Mouse (Mus musculus) embryonic facial prominence, embryonic 15.5 days (tissue): ENCODE measurements around the gene Plekhn1. TPM values are rescaled to one million over a fixed set of nuclear protein-coding genes. Genes with fewer than 3 reads are reported as not detected.

Experiments
- ATAC-seq: fragments of 200-750 bp; cut with Nextera tagmentation; 2 replicates; pipeline ENCODE4 v1.8.0; 2017; ENCODE audit warnings: low read depth, moderate TSS enrichment; ENCODE audit not compliant: insufficient number of reproducible peaks, low FRiP score, low TSS enrichment
- H3K27ac ChIP-seq: fragments of 300-500 bp; sonication (generic); replicated peaks from 2 replicates; pipeline ENCODE4 v1.5.1; 2015; ENCODE audit warnings: mild to moderate bottlenecking, inconsistent platforms
- H3K27me3 ChIP-seq: fragments of 300-500 bp; sonication (generic); 2 replicates; pipeline ENCODE4 v1.6.1; 2015; ENCODE audit warnings: inconsistent platforms
- H3K36me3 ChIP-seq: fragments of 300-500 bp; sonication (generic); 2 replicates; pipeline ENCODE4 v1.6.1; 2015; ENCODE audit warnings: mild to moderate bottlenecking, inconsistent platforms
- H3K4me1 ChIP-seq: fragments of 300-500 bp; sonication (generic); 2 replicates; pipeline ENCODE4 v1.6.1; 2015; ENCODE audit warnings: inconsistent platforms
- H3K4me2 ChIP-seq: fragments of 300-500 bp; sonication (generic); replicated peaks from 2 replicates; pipeline ENCODE4 v1.6.1; 2015; ENCODE audit warnings: mild to moderate bottlenecking, inconsistent platforms
- H3K4me3 ChIP-seq: fragments of 300-500 bp; sonication (generic); replicated peaks from 2 replicates; pipeline ENCODE4 v1.5.1; 2015; ENCODE audit warnings: mild to moderate bottlenecking, inconsistent platforms
- H3K9ac ChIP-seq: fragments of 300-500 bp; sonication (generic); 2 replicates; pipeline ENCODE4 v1.6.1; 2015; ENCODE audit warnings: inconsistent platforms
- H3K9me3 ChIP-seq: fragments of 300-500 bp; sonication (generic); replicated peaks from 2 replicates; pipeline ENCODE4 v1.6.1; 2016; ENCODE audit warnings: inconsistent platforms
- WGBS: fragments of 180-500 bp; shearing (Covaris S2); methylation state at CpG from one replicate; pipeline ENCODE4 v1.1.7; 2015; 5-methylcytosine and 5-hydroxymethylcytosine counted together
- polyA plus RNA-seq: library from polyadenylated mRNA; unstranded; fragments of >200 nt; fragmentation: Nextera tagmentation; extraction: Ambion mirVana; gene quantifications from 2 replicates; pipeline ENCODE4 v1.2.1, GENCODE M21; 2015

The Plekhn1 gene
- polyA plus RNA-seq, 1 experiment from 2014 or later: 44.1 TPM

GRCm38 (mm10) chr4:156194346-156194745 lies 40.3 kb downstream of the Plekhn1 start:
- Histone ChIP-seq H3K9ac (no peak overlapping the region), H3K27me3 (no peaks in the 10 kb centered on the region), H3K9me3 (no peaks in the 10 kb centered on the region), H3K4me2 (0 out of 2 replicates have a peak overlapping the region, but pooled peaks have one; percentile 8), H3K4me1 (peaks cover 64% of the 10 kb centered on the region), H3K36me3 (peaks cover 23% of the 10 kb centered on the region), H3K4me3 (0 out of 2 replicates have a peak overlapping the region, but pooled peaks have one; percentile 93), H3K27ac (no peak overlapping the region)
- no peak for ATAC-seq
- 48% methylated on average over 6 of the region's 6 CpGs for WGBS

- Histone ChIP-seq H3K9ac (no peak overlapping the region), H3K27me3 (no peaks in the 10 kb centered on the region), H3K4me1 (peaks cover 69% of the 10 kb centered on the region), H3K4me3 (no peak overlapping the region), H3K9me3 (no peaks in the 10 kb centered on the region), H3K4me2 (peak overlapping the region; percentile 8; the same call in 1 of the 2 replicates), H3K27ac (peak overlapping the region; percentile 75; the same call in 1 of the 2 replicates), H3K36me3 (peaks cover 23% of the 10 kb centered on the region)
- WGBS: 60% methylated on average over 5 of the region's 5 CpGs
- no peak for ATAC-seq
These were observed 40.8 kb downstream of the Plekhn1 start for GRCm38 (mm10) chr4:156193906-156194305.

DNA sequence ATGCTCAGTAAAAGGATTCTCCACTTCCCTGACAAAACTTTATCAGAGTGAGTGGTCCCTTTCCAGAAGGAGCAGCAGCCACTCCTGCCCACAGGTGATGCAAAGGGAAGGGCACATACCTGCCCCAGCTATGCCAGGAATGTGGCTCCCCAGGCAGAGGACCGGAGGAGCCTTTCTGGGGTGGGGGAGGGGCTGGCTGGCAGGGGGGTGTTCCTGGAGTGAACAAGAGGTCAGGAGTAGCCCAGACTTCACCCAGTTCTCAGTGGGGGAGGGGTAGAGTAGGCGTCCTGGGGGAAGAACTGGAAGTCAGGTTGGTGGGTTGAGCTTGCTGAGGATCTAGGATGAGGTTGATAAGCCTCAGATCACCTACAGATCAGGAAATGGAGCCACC lies 41.5 kb downstream of the Plekhn1 start:
- WGBS: 21% methylated on average over 2 of the region's 2 CpGs
- peak overlapping the region; percentile 75 for H3K27ac ChIP-seq
- H3K9me3 ChIP-seq: no peaks in the 10 kb centered on the region
- no peaks in the 10 kb centered on the region for H3K27me3 ChIP-seq
- H3K36me3 ChIP-seq: peaks cover 23% of the 10 kb centered on the region
- no peak overlapping the region for H3K4me3 ChIP-seq
- H3K9ac ChIP-seq: no peak overlapping the region
- peaks cover 76% of the 10 kb centered on the region for H3K4me1 ChIP-seq
- peak overlapping the region; percentile 8 for H3K4me2 ChIP-seq
- no peak for ATAC-seq

DNA sequence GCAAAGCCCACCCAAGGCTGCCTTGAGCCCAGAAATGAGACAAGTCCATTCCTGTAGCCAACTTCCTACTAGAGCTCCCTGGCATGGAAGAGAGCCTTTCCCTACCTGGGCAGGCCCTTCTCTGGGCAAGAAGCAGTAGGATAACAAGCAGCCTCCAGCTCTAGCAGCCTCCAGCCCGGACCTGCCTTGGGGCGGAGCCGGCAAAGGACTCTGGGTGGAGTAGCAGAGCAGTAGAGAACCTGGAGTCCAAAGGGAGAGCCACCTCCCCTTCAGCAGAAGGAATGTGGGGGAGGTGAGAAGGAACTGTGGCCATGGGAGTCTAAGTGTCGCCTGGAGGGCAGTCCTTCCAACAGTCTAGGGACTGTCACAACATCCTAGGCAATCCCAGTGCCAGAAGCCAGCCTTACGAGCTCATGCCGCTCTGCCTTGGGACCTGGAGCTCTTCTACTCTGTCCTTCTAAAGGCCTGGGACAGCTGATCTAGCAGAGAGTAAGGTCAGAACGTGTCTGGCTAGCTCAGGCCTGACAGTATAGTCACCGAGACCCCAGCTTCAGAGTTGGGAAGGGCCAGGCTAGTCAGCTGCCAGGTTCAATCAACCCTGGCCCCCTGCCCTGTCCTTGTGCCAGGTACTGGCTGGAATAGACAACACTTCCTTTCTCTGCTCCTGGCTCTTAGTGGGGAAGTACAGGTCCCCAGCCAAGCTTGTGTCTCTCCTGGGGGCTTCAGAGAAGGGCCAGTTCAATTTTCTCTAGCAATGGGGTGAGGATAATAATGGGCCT lies 42.0 kb downstream of the Plekhn1 start:
- 38% methylated on average over 8 of the region's 8 CpGs for WGBS

DNA sequence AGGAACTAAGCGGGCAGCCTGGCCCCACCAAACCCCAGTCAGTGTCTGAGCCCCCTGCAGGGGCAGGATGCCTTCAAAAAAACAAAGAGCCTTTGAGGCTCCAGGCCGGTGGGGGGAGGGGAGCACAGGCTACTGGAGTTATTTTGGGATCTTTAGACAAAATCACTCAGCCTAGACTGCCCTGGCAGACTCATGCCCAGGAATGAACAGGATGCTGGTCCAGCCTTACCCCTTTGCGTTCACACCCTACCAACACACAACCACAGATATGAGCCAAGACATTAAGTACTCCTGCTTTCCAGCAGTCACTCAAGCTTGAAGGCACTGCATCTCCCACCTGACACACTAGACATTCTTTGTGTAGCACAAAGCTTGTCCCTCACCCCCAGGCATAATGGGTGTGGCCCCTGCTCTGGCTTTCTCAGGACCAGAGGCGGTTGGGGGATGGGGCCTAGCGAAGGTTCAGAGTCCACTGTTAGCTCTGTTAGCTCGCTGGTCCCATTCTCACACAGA lies 45.8 kb downstream of the Plekhn1 start:
- no peak overlapping the region for H3K4me2 ChIP-seq
- no peaks in the 10 kb centered on the region for H3K9me3 ChIP-seq
- H3K9ac ChIP-seq: no peak overlapping the region
- H3K4me3 ChIP-seq: no peak overlapping the region
- no peaks in the 10 kb centered on the region for H3K27me3 ChIP-seq
- peaks cover 27% of the 10 kb centered on the region for H3K36me3 ChIP-seq
- peaks cover 81% of the 10 kb centered on the region for H3K4me1 ChIP-seq
- 0 out of 2 replicates have a peak overlapping the region, but pooled peaks have one; percentile 8 for H3K27ac ChIP-seq
- WGBS: 23% methylated on average over 6 of the region's 6 CpGs
- ATAC-seq: peak; percentile 13; the same call in 1 of the 2 replicates

More for the DNA sequence above, 42.0 kb downstream of the Plekhn1 start:
- Histone ChIP-seq H3K9ac (no peak overlapping the region), H3K4me3 (no peak overlapping the region), H3K9me3 (no peaks in the 10 kb centered on the region), H3K27ac (peak overlapping the region; percentile 75), H3K4me1 (peaks cover 78% of the 10 kb centered on the region), H3K27me3 (no peaks in the 10 kb centered on the region), H3K4me2 (peak overlapping the region; percentile 8; the same call in 1 of the 2 replicates), H3K36me3 (peaks cover 23% of the 10 kb centered on the region)
- no peak for ATAC-seq

DNA sequence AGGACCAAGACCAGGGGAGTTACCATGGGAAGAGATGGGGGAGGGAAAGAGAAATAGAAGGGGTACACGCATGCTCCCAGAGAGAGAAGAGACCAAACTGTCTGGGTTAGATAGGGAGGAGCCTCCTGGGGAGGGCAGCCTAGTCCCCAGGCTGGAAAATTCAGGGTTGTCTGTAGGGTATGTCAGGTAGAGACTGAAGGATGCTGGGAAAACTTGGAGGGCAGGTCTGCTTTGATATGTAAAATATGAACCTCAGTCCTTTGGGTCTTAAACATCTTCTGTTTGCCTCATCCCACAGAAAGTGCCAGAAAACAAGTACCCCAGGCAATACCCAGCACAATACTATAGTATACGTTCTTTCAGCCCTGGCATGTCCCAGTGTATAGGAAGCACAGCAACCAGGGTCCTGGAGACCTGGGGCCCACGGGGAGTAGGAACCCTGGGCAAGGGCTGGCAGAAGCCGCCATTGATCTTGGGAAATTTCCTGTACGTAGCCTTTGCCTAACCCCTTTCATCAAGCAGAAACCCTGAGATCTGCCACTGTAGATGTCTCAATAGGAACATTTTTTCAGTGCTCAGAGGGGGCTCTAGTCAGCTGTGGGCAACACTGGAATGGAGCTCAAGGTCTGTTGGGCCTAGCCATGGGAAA lies 46.4 kb downstream of the Plekhn1 start:
- H3K4me2 ChIP-seq: no peak overlapping the region
- no peak overlapping the region for H3K4me3 ChIP-seq
- no peaks in the 10 kb centered on the region for H3K27me3 ChIP-seq
- no peak overlapping the region for H3K9ac ChIP-seq
- H3K4me1 ChIP-seq: peaks cover 75% of the 10 kb centered on the region
- 0 out of 2 replicates have a peak overlapping the region, but pooled peaks have one; percentile 8 for H3K27ac ChIP-seq
- peaks cover 27% of the 10 kb centered on the region for H3K36me3 ChIP-seq
- ATAC-seq: no peak
- 46% methylated on average over 5 of the region's 5 CpGs for WGBS
- no peaks in the 10 kb centered on the region for H3K9me3 ChIP-seq

DNA sequence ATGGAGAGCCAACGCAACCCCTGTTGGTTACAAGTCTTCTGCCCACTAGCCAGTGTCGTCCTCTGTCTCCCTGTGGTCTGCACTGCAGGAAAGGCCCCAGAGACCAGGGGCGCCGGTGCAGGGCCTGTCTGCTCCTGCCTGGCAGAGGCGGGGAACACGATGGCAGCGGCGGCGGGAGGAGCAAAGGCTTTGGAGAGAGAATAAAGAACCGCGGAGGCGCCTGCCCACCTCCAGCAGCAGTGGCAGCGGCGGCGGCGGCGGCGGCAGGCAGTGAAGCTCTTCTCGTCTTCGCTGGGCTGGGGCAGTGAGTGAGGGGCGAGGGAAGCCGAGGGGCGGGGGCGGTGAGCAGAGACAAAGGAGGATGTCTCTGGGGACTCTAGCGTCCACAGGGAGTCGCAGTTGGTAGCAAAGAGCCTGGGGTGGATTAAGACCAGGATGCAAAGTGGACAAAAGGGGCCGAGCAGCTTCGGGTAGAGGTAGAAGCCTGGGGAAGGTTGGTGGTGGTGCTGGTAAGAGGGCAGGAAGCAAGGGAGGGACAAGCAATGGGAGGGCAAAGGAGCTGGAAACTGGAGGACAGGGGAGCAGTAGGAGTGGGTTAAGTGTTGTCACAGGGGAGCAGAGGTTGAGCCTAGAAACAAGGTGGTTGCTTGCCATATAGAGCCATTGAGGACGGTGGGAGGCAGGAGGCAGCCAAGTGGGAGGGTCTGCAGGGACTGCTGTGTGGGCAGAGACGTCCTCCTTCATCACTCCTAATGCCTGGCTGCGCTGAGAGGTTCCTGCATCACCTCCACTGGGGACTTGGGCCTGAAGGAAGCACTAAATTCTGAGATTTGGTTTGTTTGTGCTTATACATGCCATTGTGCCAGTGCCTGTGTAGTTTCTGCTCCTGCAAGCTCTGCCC lies 48.5 kb downstream of the Plekhn1 start:
- ATAC-seq: 0 out of 2 replicates have a peak, but pooled peaks have one; percentile 8
- WGBS: 8% methylated on average over 31 of the region's 31 CpGs

DNA sequence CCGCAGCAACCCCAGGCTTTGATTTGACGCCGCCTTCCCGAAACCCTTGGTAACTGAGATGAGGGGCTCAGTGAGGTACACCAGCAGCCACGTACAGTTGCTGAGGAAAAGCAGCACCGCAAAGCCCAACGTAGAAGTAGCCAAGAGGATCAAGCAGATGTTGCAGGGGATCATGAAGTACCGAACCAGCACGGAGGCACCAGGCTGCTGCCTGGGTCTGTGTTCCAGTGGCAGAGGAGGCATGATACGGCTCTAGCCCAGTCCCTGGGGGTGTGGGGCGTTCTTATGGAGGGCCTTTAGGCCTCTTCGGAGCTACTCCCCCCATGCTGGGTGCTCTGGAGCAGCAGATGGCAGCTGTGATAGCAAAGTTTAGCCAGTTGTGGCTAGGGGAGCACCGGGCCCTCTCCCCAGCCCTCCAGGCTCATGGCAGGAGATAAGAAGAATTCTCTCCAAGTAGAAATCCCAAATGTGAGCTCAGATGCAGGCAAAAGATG lies 49.2 kb downstream of the Plekhn1 start:
- H3K36me3 ChIP-seq: peaks cover 16% of the 10 kb centered on the region
- H3K4me3 ChIP-seq: peak overlapping the region; percentile 39
- no peaks in the 10 kb centered on the region for H3K27me3 ChIP-seq
- H3K4me1 ChIP-seq: peaks cover 57% of the 10 kb centered on the region
- peak overlapping the region; percentile 67 for H3K27ac ChIP-seq
- H3K4me2 ChIP-seq: peak overlapping the region; percentile 58
- H3K9me3 ChIP-seq: no peaks in the 10 kb centered on the region
- ATAC-seq: no peak
- 65% methylated on average over 13 of the region's 13 CpGs for WGBS
- H3K9ac ChIP-seq: 0 out of 2 replicates have a peak overlapping the region, but pooled peaks have one; percentile 18

More for the DNA sequence above, 48.5 kb downstream of the Plekhn1 start:
- Histone ChIP-seq H3K9me3 (no peaks in the 10 kb centered on the region), H3K4me1 (peaks cover 57% of the 10 kb centered on the region), H3K36me3 (peaks cover 19% of the 10 kb centered on the region), H3K4me2 (peak overlapping the region; percentile 58), H3K27ac (peak overlapping the region; percentile 67), H3K27me3 (no peaks in the 10 kb centered on the region), H3K9ac (0 out of 2 replicates have a peak overlapping the region, but pooled peaks have one; percentile 18), H3K4me3 (peak overlapping the region; percentile 39)

DNA sequence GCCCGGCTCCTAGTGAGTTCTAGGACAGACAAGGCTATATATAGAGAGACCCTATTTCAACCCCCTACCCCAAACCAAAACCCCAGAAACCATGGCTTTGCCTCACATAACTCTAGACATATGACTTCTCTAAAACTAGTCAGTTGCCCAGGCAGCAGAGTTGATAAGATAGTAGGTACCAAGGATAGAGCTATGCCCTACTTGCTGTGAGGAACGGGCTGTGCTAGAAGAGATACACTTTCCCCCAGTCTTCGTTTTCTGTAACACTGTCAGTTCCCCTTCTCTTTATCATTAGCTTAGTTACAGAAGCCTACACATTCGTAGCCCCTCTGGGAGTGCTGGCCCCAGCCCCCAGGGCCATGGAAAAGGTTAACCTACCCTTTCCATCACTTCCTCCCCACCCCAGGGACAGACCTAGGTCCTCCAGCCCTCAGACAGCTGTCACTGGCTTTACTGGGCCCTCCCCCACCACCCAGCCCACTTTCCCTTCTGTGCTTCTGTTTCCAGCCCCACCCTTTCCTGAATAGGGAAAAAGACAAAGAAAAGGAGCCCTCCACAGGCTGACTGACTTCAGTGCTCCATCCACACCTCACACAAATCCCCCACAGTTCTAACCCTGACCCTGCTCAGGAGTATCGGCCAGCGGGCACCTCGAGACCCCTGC lies 50.2 kb downstream of the Plekhn1 start:
- Histone ChIP-seq H3K36me3 (peaks cover 17% of the 10 kb centered on the region), H3K4me3 (no peak overlapping the region), H3K4me1 (peaks cover 50% of the 10 kb centered on the region), H3K9ac (no peak overlapping the region), H3K27ac (no peak overlapping the region), H3K9me3 (no peaks in the 10 kb centered on the region), H3K27me3 (no peaks in the 10 kb centered on the region), H3K4me2 (0 out of 2 replicates have a peak overlapping the region, but pooled peaks have one; percentile 10)
- peak; percentile 17; the same call in 1 of the 2 replicates for ATAC-seq
- WGBS: 79% methylated on average over 7 of the region's 7 CpGs

- no peak for ATAC-seq
- H3K27me3 ChIP-seq: no peaks in the 10 kb centered on the region
- H3K4me2 ChIP-seq: no peak overlapping the region
- no peak overlapping the region for H3K4me3 ChIP-seq
- no peaks in the 10 kb centered on the region for H3K9me3 ChIP-seq
- no peak overlapping the region for H3K9ac ChIP-seq
- H3K36me3 ChIP-seq: peaks cover 24% of the 10 kb centered on the region
- WGBS: 78% methylated on average over 5 of the region's 5 CpGs
- H3K4me1 ChIP-seq: peaks cover 43% of the 10 kb centered on the region
- H3K27ac ChIP-seq: no peak overlapping the region
These were observed 50.9 kb downstream of the Plekhn1 start for GRCm38 (mm10) chr4:156183747-156184146.
